Mouse (Mus musculus) cerebellum, postnatal 10 days (tissue): ENCODE measurements at regions not wholly inside any gene's neighbourhood (a gene's known extent, or its start where the extent isn't known, plus 50 kb on each side); places are given as distances from the start of the nearest gene placed in this dataset.
A peak's percentile ranks its signal among the peaks of the same experiment; 100 is the strongest.

Experiments used
- DNase-seq, 2 experiments: peaks; one replicate each; pipeline ENCODE4 v3.0.0; 2021; ENCODE audit warnings: mixed read lengths in 2 of 2

DNA sequence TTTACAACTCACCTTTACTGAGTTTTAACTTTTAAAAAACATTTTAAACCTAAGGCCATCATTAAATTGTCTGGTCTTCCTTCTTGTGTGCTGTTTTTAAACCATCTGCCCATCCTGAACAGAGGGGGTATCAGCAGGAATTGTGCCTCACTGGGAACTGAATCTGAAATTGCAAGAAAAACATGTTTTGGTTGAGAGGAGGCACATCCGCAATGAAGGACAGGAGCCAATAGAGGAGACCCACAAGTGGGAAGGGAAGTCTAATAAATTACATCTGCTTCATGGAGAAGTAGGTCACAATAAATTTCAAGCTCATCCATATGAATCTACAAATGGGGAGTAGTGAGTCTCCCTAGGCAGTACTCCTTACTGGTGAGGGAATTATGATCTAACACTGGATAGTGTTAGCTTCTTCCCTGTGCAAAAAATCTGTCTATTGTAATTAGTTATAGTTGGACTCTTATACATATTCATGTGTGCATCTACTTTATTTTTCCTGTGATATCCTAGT lies 675.5 kb upstream of the Tpk1 start:
- DNase-seq, result peak; percentile 6 to 14

DNA sequence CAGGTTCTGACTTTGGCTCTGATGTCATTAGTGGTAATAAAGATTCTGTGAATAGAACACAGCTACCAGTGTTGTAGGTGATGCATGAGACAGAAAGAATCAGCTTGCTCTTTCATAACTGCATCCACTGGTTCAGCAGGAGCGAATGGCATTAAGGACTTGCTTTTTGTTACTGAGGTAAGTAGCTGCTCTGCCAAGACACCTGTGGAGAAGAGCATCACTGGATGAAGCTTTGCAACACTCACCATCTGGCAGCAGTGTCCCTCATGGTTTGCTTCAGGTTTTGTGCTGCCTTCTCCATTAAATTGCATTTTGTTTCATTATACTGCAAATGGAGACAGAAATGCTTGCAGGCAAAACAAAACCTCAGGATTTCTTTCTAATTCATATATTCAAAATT lies 631.3 kb upstream of the Tpk1 start:
- DNase-seq, result peak; percentile 89 to 90
